Mouse (Mus musculus) neutrophil, adult 59 days (primary cell): ENCODE results near the gene Cyb5r2. TPM values are rescaled to one million over a fixed set of nuclear protein-coding genes. Genes with fewer than 3 reads are reported as not detected.

ENCODE experiments used
- total RNA-seq, 2 experiments: library from RNA; stranded (reverse); gene quantifications; 1 replicate in 1 of 2; 2 replicates in 1 of 2; pipeline ENCODE4 v1.2.4; 2023

Gene Cyb5r2
- not detected for total RNA-seq

GRCm38 (mm10) chr7:107757308-107758151 lies at the start of gene Cyb5r2:
Gene Cyb5r2 (minus strand): TSS chr7:107758032.

GRCm38 (mm10) chr7:107801108-107801507 lies 43.3 kb upstream of the Cyb5r2 start, which contains the start of gene Ovch2:
Gene Ovch2 (minus strand): TSS chr7:107801208.

Other genes starting within 250 kb of the Cyb5r2 start
- gene Olfml1, start 190.6 kb downstream of the Cyb5r2 start, total RNA-seq: not detected
- gene Ppfibp2, start 162.8 kb downstream of the Cyb5r2 start, total RNA-seq: 10 to 100 TPM; 12.7 to 13.7 TPM
- gene 5330417H12Rik, start 132.9 kb downstream of the Cyb5r2 start, total RNA-seq: not detected
- gene Ovch2, start 43.2 kb upstream of the Cyb5r2 start, total RNA-seq: not detected
- gene Olfr467, start 54.2 kb upstream of the Cyb5r2 start, total RNA-seq: not detected
- gene Olfr469, start 67.5 kb upstream of the Cyb5r2 start, total RNA-seq: not detected
- not detected for gene Olfr470, start 89.5 kb upstream of the Cyb5r2 start, total RNA-seq
- not detected for gene Olfr472, start 139.9 kb upstream of the Cyb5r2 start, total RNA-seq
- gene Olfr473, start 172.4 kb upstream of the Cyb5r2 start, total RNA-seq: not detected
- not detected for gene Olfr474, start 196.6 kb upstream of the Cyb5r2 start, total RNA-seq
- gene Olfr476, start 206.8 kb upstream of the Cyb5r2 start, total RNA-seq: not detected
- not detected for gene Olfr477, start 228.7 kb upstream of the Cyb5r2 start, total RNA-seq